9 mouse cellular contexts compared by ENCODE assay signal in genomic region chr7:67672650-67673049, GRCm38 (mm10). TPM values are rescaled to one million over a fixed set of nuclear protein-coding genes. Genes with fewer than 3 reads are reported as not detected.
DNase-seq lines count a peak whose midpoint lies in the region; ATAC-seq and TF ChIP-seq lines count a peak whose summit lies in the region.
"Had no signal": no experiment of that assay in that cellular context is flagged by ENCODE, and none has a peak within 500 bp of the region (broad histone marks: within the 10 kb centered on the region; RNA-seq: fewer than 3 reads in every experiment).

No protein-coding gene starts in this region.

- ATAC-seq in forebrain, postnatal 0 days: peak; percentile 84
- peak; percentile 84 to 90 for ATAC-seq in hematopoietic stem cell, adult 5-6 weeks (replicated peaks in 1 of 2; ENCODE audit: insufficient read depth in 1 of 2, low FRiP score in 2 of 2, low TSS enrichment in 1 of 2, low read depth in 1 of 2, poor library complexity in 2 of 2, severe bottlenecking in 2 of 2)
- peak; percentile 84 for ATAC-seq in lung, postnatal 0 days

- no peak overlapping the region for H3K4me3 ChIP-seq in MEL (ENCODE audit: control insufficient read depth in 1 of 2, insufficient read depth in 1 of 2, low read depth in 2 of 2, low read length in 2 of 2)
- 0 out of 2 replicates have a peak overlapping the region, but pooled peaks have one; percentile 10 for H3K4me3 ChIP-seq in forebrain, postnatal 0 days (ENCODE audit: low read depth, low read length)
- peak overlapping the region; percentile 36; the same call in 1 of the 2 replicates for H3K4me3 ChIP-seq in layer of hippocampus, adult 2 months
- H3K4me3 ChIP-seq in lung, postnatal 0 days (ENCODE audit: low read depth, low read length): no peak overlapping the region
- H3K4me3 ChIP-seq: megakaryocyte, embryonic 14.5 days had no signal

- no peak overlapping the region for H3K9ac ChIP-seq in MEL (ENCODE audit: control insufficient read depth, low read depth, low read length, poor library complexity, severe bottlenecking)
- H3K9ac ChIP-seq in forebrain, postnatal 0 days: no peak overlapping the region
- H3K9ac ChIP-seq in lung, postnatal 0 days (replicated peaks; ENCODE audit: low read depth): no peak overlapping the region

- TF ChIP-seq POLR2A in MEL (IDR thresholded peaks at IDR 0.05; ENCODE audit: control insufficient read depth in 1 of 2, insufficient read depth in 1 of 2, low read depth in 1 of 2, low read length in 2 of 2, poor library complexity in 1 of 2): no peak

- H3K4me2 ChIP-seq in forebrain, postnatal 0 days (ENCODE audit: low read depth): peak overlapping the region; percentile 36
- H3K4me2 ChIP-seq in lung, postnatal 0 days (replicated peaks; ENCODE audit: low read depth, low read length): no peak overlapping the region

- no peaks in the 10 kb centered on the region for H3K9me3 ChIP-seq in MEL (replicated peaks; ENCODE audit: insufficient read depth, low read length)
- H3K9me3 ChIP-seq in forebrain, postnatal 0 days (ENCODE audit: low read length): no peaks in the 10 kb centered on the region
- H3K9me3 ChIP-seq in lung, postnatal 0 days (ENCODE audit: low read length): no peaks in the 10 kb centered on the region

- no peaks in the 10 kb centered on the region for H3K36me3 ChIP-seq in MEL (ENCODE audit: control insufficient read depth in 1 of 2, insufficient read depth in 2 of 2, low read length in 2 of 2)
- H3K36me3 ChIP-seq in forebrain, postnatal 0 days (ENCODE audit: insufficient read depth): no peaks in the 10 kb centered on the region
- 0 out of 2 replicates have a peak, but pooled peaks cover 4% of the 10 kb centered on the region for H3K36me3 ChIP-seq in lung, postnatal 0 days (ENCODE audit: insufficient read depth, low read length)

- TF ChIP-seq RAD21 in MEL (IDR thresholded peaks at IDR 0.05; ENCODE audit: low read depth, low read length): peak; percentile 80

- no peak for TF ChIP-seq EP300 in MEL (IDR thresholded peaks at IDR 0.05; ENCODE audit: low read depth in 1 of 2, low read length in 2 of 2)
- TF ChIP-seq EP300 in lung, postnatal 0 days (IDR thresholded peaks at IDR 0.05): no peak

- no peaks in the 10 kb centered on the region for H3K4me1 ChIP-seq in MEL (ENCODE audit: control insufficient read depth in 1 of 2, insufficient read depth in 2 of 2, low read length in 2 of 2)
- H3K4me1 ChIP-seq in forebrain, postnatal 0 days (ENCODE audit: insufficient read depth): no peaks in the 10 kb centered on the region
- peaks cover 4% of the 10 kb centered on the region; the same call in 1 of the 2 replicates for H3K4me1 ChIP-seq in lung, postnatal 0 days (ENCODE audit: insufficient read depth, low read depth, low read length)

- H3K27ac ChIP-seq in MEL (ENCODE audit: control insufficient read depth, low read depth, low read length): no peak overlapping the region
- H3K27ac ChIP-seq in forebrain, postnatal 0 days (ENCODE audit: low read depth, low read length): no peak overlapping the region
- H3K27ac ChIP-seq in layer of hippocampus, adult 2 months: peak overlapping the region; percentile 89
- H3K27ac ChIP-seq in lung, postnatal 0 days (ENCODE audit: low read length): no peak overlapping the region

- H3K79me2 ChIP-seq in MEL (ENCODE audit: control insufficient read depth, insufficient read depth, low read length, poor library complexity): no peaks in the 10 kb centered on the region

- peak; percentile 85 to 91 (median 89) for TF ChIP-seq CTCF in MEL (IDR thresholded peaks at IDR 0.05 in 2 of 3, conservative IDR thresholded peaks at IDR 0.05 in 1 of 3; ENCODE audit: control insufficient read depth in 1 of 3, insufficient read depth in 1 of 3, low read depth in 2 of 3, low read length in 3 of 3, poor library complexity in 1 of 3, severe bottlenecking in 1 of 3)
- peak; percentile 97 for TF ChIP-seq CTCF in forebrain, postnatal 0 days (IDR thresholded peaks at IDR 0.05; ENCODE audit: low read depth)
- peak; percentile 97 for TF ChIP-seq CTCF in layer of hippocampus, adult 2 months (conservative IDR thresholded peaks at IDR 0.05)
- peak; percentile 99 for TF ChIP-seq CTCF in lung, postnatal 0 days (IDR thresholded peaks at IDR 0.05)

- 6% methylated on average over 10 of the region's 10 CpGs for WGBS in forebrain, postnatal 0 days
- WGBS in lung, postnatal 0 days: 6% methylated on average over 10 of the region's 10 CpGs

- H3K27me3 ChIP-seq in MEL (ENCODE audit: control insufficient read depth in 1 of 2, insufficient read depth in 2 of 2, low read length in 2 of 2): no peaks in the 10 kb centered on the region
- no peaks in the 10 kb centered on the region for H3K27me3 ChIP-seq in forebrain, postnatal 0 days (ENCODE audit: insufficient read depth, low read length)
- no peaks in the 10 kb centered on the region for H3K27me3 ChIP-seq in lung, postnatal 0 days (replicated peaks; ENCODE audit: insufficient read depth, low read length)

- DNase-seq in MEL (ENCODE audit: low read depth, low spot score): peak; percentile 81
- peak; percentile 79 for DNase-seq in cerebellum, adult 11 months
- peak; percentile 95 for DNase-seq in forebrain, postnatal 0 days
- DNase-seq in layer of hippocampus, adult 2 months (ENCODE audit: low spot score in 2 of 2): peak; percentile 94 to 98
- DNase-seq in lung, postnatal 0 days (ENCODE audit: low spot score): peak; percentile 94
- DNase-seq in retina, adult 2 months (ENCODE audit: low read depth, low spot score): peak; percentile 72
- DNase-seq in thymus, postnatal 14 days: peak; percentile 89

TF ChIP-seq in MEL, 35 proteins besides CTCF, POLR2A, EP300 and RAD21:
- TF ChIP-seq ELF1 (IDR thresholded peaks at IDR 0.05; ENCODE audit: low read depth, low read length): no peak
- no peak for TF ChIP-seq ZKSCAN1 (IDR thresholded peaks at IDR 0.05; ENCODE audit: low read depth, low read length)
- TF ChIP-seq USF2 (IDR thresholded peaks at IDR 0.05; ENCODE audit: borderline replicate concordance in 1 of 2, insufficient read depth in 1 of 2, low read depth in 1 of 2, low read length in 2 of 2): no peak
- no peak for TF ChIP-seq MXI1 (IDR thresholded peaks at IDR 0.05; ENCODE audit: low read depth, low read length)
- peak; percentile 57; the same call in 1 of the 2 replicates for TF ChIP-seq GATA1 (IDR thresholded peaks at IDR 0.05; ENCODE audit: low read depth, low read length)
- no peak for TF ChIP-seq ZMIZ1 (IDR thresholded peaks at IDR 0.05; ENCODE audit: low read depth, low read length)
- peak; percentile 88 for TF ChIP-seq SMC3 (IDR thresholded peaks at IDR 0.05; ENCODE audit: low read depth, low read length)
- TF ChIP-seq RCOR1 (IDR thresholded peaks at IDR 0.05; ENCODE audit: low read depth, low read length): no peak
- peak; percentile 58 for TF ChIP-seq ZC3H11A (IDR thresholded peaks at IDR 0.05; ENCODE audit: low read depth, low read length)
- TF ChIP-seq MEF2A (IDR thresholded peaks at IDR 0.05; ENCODE audit: extremely low read depth, insufficient replicate concordance, low read depth, low read length, poor library complexity, severe bottlenecking): no peak
- TF ChIP-seq TBP (IDR thresholded peaks at IDR 0.05; ENCODE audit: low read depth, low read length): no peak
- TF ChIP-seq CHD2 (IDR thresholded peaks at IDR 0.05; ENCODE audit: low read length): no peak

RNA-seq across cellular contexts. Expression of gene Ttc23, which starts 25.4 kb away (rescaled TPM):
- 0.42 and 0.82 TPM in 2 replicates for total RNA-seq in MEL (2012; rRNA removed)
- polyA plus RNA-seq in MEL (2012; ENCODE audit: insufficient read depth in 1 of 2, insufficient read length in 2 of 2, low read depth in 1 of 2, low replicate concordance in 2 of 2, missing spikeins in 1 of 2): 1 to 10 TPM in 1 of 2 experiments, not detected in 1; 4.8 TPM
- 8.6 and 11.0 TPM in 2 replicates for total RNA-seq in forebrain, postnatal 0 days (2014; rRNA removed)
- 5.0 and 6.0 TPM in 2 replicates for polyA plus RNA-seq in forebrain, postnatal 0 days (2015; fragmentation: Nextera tagmentation; extraction: Ambion mirVana)
- total RNA-seq in hematopoietic stem cell, adult 5-6 weeks (2017): 1.8 and 5.2 TPM in 2 replicates
- total RNA-seq in layer of hippocampus, adult 2 months (2021): 1 to 10 TPM; 4.6 to 7.9 TPM
- polyA plus RNA-seq in lung, postnatal 0 days (2015; fragmentation: Nextera tagmentation; extraction: Ambion mirVana): 14.4 and 17.3 TPM in 2 replicates

RNA-seq across cellular contexts. Expression of gene Lrrc28, which starts 27.6 kb away (rescaled TPM):
- total RNA-seq in MEL (2012; rRNA removed): 9.7 and 10.0 TPM in 2 replicates
- 10 to 100 TPM in 1 of 2 experiments, not detected in 1; 16.0 TPM for polyA plus RNA-seq in MEL (2012; ENCODE audit: insufficient read depth in 1 of 2, insufficient read length in 2 of 2, low read depth in 1 of 2, low replicate concordance in 2 of 2, missing spikeins in 1 of 2)
- 45.2 and 70.4 TPM in 2 replicates for total RNA-seq in forebrain, postnatal 0 days (2014; rRNA removed)
- 31.3 and 32.2 TPM in 2 replicates for polyA plus RNA-seq in forebrain, postnatal 0 days (2015; fragmentation: Nextera tagmentation; extraction: Ambion mirVana)
- 20.6 and 26.0 TPM in 2 replicates for total RNA-seq in hematopoietic stem cell, adult 5-6 weeks (2017)
- total RNA-seq in layer of hippocampus, adult 2 months (2021): 10 to 100 TPM; 32.4 to 37.4 TPM
- polyA plus RNA-seq in lung, postnatal 0 days (2015; fragmentation: Nextera tagmentation; extraction: Ambion mirVana): 13.4 and 14.0 TPM in 2 replicates

Comparison
In these comparisons a context has a peak if more than half of its experiments do, and no peak if none do; other contexts are left out.
1. H3K4me3 ChIP-seq: peak in forebrain, postnatal 0 days (single experiment) and layer of hippocampus, adult 2 months (single experiment); none in MEL (0 of 2) and lung, postnatal 0 days (single experiment).
2. Peak in every context shown above with its lines, with median percentiles within 50 percentile points of each other: DNase-seq, CTCF ChIP-seq and ATAC-seq.